Mouse (Mus musculus) limb, embryonic 14.5 days (tissue): ENCODE data around the gene Map2k6. TPM values are rescaled to one million over a fixed set of nuclear protein-coding genes. Genes with fewer than 3 reads are reported as not detected.

Experiments used
- ATAC-seq: fragments of 200-750 bp; cut with Nextera tagmentation; 2 replicates; pipeline ENCODE4 v1.8.0; 2017; ENCODE audit warnings: low read depth, moderate number of reproducible peaks, moderate TSS enrichment; ENCODE audit not compliant: low FRiP score
- DNase-seq: peaks from one replicate; pipeline ENCODE4 v3.0.0-alpha.2; 2015; ENCODE audit warnings: low spot score
- H3K27ac ChIP-seq: fragments of 300-500 bp; sonication (generic); replicated peaks from 2 replicates; pipeline ENCODE4 v1.5.1; 2014; ENCODE audit warnings: low read depth, mild to moderate bottlenecking, low read length, moderate library complexity, mixed read lengths
- H3K27me3 ChIP-seq: fragments of 300-500 bp; sonication (generic); 2 replicates; pipeline ENCODE4 v1.6.1; 2014; ENCODE audit warnings: low read length, mixed read lengths; ENCODE audit not compliant: control insufficient read depth, insufficient read depth
- H3K36me3 ChIP-seq: fragments of 300-500 bp; sonication (generic); 2 replicates; pipeline ENCODE4 v1.6.1; 2014; ENCODE audit warnings: mild to moderate bottlenecking, low read length, moderate library complexity, mixed read lengths; ENCODE audit not compliant: control insufficient read depth, insufficient read depth
- H3K4me1 ChIP-seq: fragments of 300-500 bp; sonication (generic); 2 replicates; pipeline ENCODE4 v1.6.1; 2014; ENCODE audit warnings: antibody characterized with exemption, low read length, mixed read lengths; ENCODE audit not compliant: control insufficient read depth, insufficient read depth
- H3K4me2 ChIP-seq: fragments of 300-500 bp; sonication (generic); replicated peaks from 2 replicates; pipeline ENCODE4 v1.6.1; 2014; ENCODE audit warnings: low read depth, mild to moderate bottlenecking, low read length, moderate library complexity; ENCODE audit not compliant: severe bottlenecking
- H3K4me3 ChIP-seq: fragments of 300-500 bp; sonication (generic); replicated peaks from 2 replicates; pipeline ENCODE4 v1.5.1; 2014; ENCODE audit warnings: low read length
- H3K9ac ChIP-seq: fragments of 300-500 bp; sonication (generic); 2 replicates; pipeline ENCODE4 v1.6.1; 2014; ENCODE audit warnings: mild to moderate bottlenecking, low read depth, low read length, moderate library complexity; ENCODE audit not compliant: severe bottlenecking
- H3K9me3 ChIP-seq: fragments of 300-500 bp; sonication (generic); 2 replicates; pipeline ENCODE4 v1.6.1; 2016; ENCODE audit warnings: low read length; ENCODE audit not compliant: control insufficient read depth
- POLR2A ChIP-seq: fragments of 200-500 bp; IDR thresholded peaks from 2 replicates; pipeline ENCODE4 v1.8.0; 2012; ENCODE audit warnings: inconsistent platforms, mild to moderate bottlenecking, moderate library complexity, borderline replicate concordance; ENCODE audit not compliant: insufficient read depth, insufficient read length; ENCODE audit errors: extremely low read depth
- WGBS: fragments of 180-500 bp; shearing (Covaris S2); extraction: QIAGEN DNeasy Blood & Tissue Kit; methylation state at CpG from one replicate; pipeline ENCODE4 v1.1.7; 2014; 5-methylcytosine and 5-hydroxymethylcytosine counted together
- polyA plus RNA-seq, 2 experiments: library from polyadenylated mRNA; depleted of rRNA in 1 of 2; stranded (reverse) in 1 of 2; unstranded in 1 of 2; fragments of >200 nt; fragmentation: Nextera tagmentation in 1 of 2; extraction: Ambion mirVana in 1 of 2; gene quantifications; 2 replicates each; pipeline versions ENCODE4 v1.2.1 to v1.2.3; 2012 to 2014

Gene Map2k6
- polyA plus RNA-seq, 2 experiments = 17.4 to 23.7 TPM

DNA sequence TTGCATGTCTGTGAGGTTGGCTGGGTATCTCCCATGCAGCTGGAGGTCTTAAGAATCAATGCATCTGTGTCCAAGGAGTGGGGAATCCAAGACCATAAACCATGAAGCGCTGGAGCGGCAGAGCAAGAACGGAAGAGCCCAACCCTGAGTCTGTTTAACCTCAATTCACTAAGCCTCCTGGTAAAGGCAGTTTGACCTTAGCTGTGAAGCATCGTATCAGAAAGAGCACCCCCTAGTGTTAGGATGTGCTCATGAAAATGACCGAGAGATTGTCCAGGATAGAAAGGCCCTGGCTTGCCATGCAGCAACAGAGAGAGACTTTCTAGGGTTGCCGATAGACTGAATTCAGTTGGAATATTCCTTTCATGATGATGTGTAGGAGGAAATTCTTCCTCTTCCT lies 84.2 kb downstream of the Map2k6 start:
- Histone ChIP-seq H3K4me2 (no peak overlapping the region), H3K9me3 (no peaks in the 10 kb centered on the region), H3K27ac (no peak overlapping the region), H3K36me3 (no peaks in the 10 kb centered on the region), H3K4me1 (peaks cover 11% of the 10 kb centered on the region), H3K9ac (no peak overlapping the region), H3K27me3 (no peaks in the 10 kb centered on the region), H3K4me3 (no peak overlapping the region)
- ATAC-seq = no peak
- DNase-seq = peak; percentile 68
- no peak for TF ChIP-seq POLR2A
- WGBS = 26% methylated on average over 6 of the region's 6 CpGs

- no peak overlapping the region for H3K4me2 ChIP-seq
- TF ChIP-seq POLR2A = no peak
- H3K27me3 ChIP-seq = no peaks in the 10 kb centered on the region
- no peak for DNase-seq
- no peak overlapping the region for H3K27ac ChIP-seq
- H3K36me3 ChIP-seq = no peaks in the 10 kb centered on the region
- WGBS = 97% methylated on average over 1 of the region's 1 CpGs
- H3K9ac ChIP-seq = no peak overlapping the region
- no peak overlapping the region for H3K4me3 ChIP-seq
- no peak for ATAC-seq
- peaks cover 3% of the 10 kb centered on the region for H3K4me1 ChIP-seq
- H3K9me3 ChIP-seq = no peaks in the 10 kb centered on the region
Measured at GRCm38 (mm10) chr11:110484426-110484825, 85.5 kb downstream of the Map2k6 start.

DNA sequence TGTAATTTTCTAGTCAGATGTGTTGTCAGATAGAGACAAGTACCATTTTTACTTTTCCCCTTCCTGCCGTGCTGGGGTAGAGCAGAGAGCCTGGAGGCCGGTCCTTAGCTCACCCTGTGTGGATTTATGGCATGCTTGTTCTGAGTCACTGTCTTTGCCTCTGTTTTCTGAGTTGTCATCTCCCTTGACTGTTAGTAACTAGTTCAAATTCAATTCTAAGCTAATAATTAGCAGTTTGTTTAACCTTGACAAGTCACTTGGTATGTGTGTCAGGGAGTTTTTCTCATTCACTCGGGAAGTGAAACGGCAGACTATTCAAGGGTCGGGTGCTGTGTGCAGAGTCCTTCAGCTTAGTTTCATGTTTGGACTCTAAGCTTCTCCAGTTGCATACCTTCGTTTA lies 86.2 kb downstream of the Map2k6 start:
- Histone ChIP-seq H3K27ac (no peak overlapping the region), H3K4me1 (no peaks in the 10 kb centered on the region; the same call in 1 of the 2 replicates), H3K36me3 (no peaks in the 10 kb centered on the region), H3K4me3 (no peak overlapping the region), H3K9ac (no peak overlapping the region), H3K4me2 (no peak overlapping the region), H3K27me3 (no peaks in the 10 kb centered on the region), H3K9me3 (no peaks in the 10 kb centered on the region)
- TF ChIP-seq POLR2A = no peak
- ATAC-seq (no peak), DNase-seq (no peak)
- WGBS = 85% methylated on average over 6 of the region's 6 CpGs

- DNase-seq = no peak
- Histone ChIP-seq H3K27me3 (no peaks in the 10 kb centered on the region), H3K36me3 (peaks cover 10% of the 10 kb centered on the region), H3K9ac (no peak overlapping the region), H3K9me3 (no peaks in the 10 kb centered on the region), H3K4me1 (no peaks in the 10 kb centered on the region), H3K27ac (no peak overlapping the region), H3K4me3 (no peak overlapping the region), H3K4me2 (no peak overlapping the region)
- no peak for ATAC-seq
- no peak for TF ChIP-seq POLR2A
- WGBS = 96% methylated on average over 6 of the region's 6 CpGs
Measured at GRCm38 (mm10) chr11:110487796-110488195, 88.9 kb downstream of the Map2k6 start.

- no peak for TF ChIP-seq POLR2A
- WGBS = 93% methylated on average over 7 of the region's 7 CpGs
- Histone ChIP-seq H3K4me2 (no peak overlapping the region), H3K36me3 (peaks cover 15% of the 10 kb centered on the region), H3K4me3 (no peak overlapping the region), H3K27ac (no peak overlapping the region), H3K27me3 (no peaks in the 10 kb centered on the region), H3K9ac (no peak overlapping the region), H3K9me3 (no peaks in the 10 kb centered on the region), H3K4me1 (no peaks in the 10 kb centered on the region)
- ATAC-seq = no peak
- DNase-seq = no peak
Measured at GRCm38 (mm10) chr11:110488301-110488700, 89.4 kb downstream of the Map2k6 start.
